Mouse (Mus musculus) 3134 (cell line): ENCODE data around the gene Rcor3.

ENCODE experiments used
- DNase-seq: peaks from one replicate; pipeline ENCODE4 v3.0.0-alpha.2; 2011; ENCODE audit warnings: low spot score; ENCODE audit not compliant: insufficient read length; ENCODE audit errors: extremely low read depth

Gene Rcor3

DNA sequence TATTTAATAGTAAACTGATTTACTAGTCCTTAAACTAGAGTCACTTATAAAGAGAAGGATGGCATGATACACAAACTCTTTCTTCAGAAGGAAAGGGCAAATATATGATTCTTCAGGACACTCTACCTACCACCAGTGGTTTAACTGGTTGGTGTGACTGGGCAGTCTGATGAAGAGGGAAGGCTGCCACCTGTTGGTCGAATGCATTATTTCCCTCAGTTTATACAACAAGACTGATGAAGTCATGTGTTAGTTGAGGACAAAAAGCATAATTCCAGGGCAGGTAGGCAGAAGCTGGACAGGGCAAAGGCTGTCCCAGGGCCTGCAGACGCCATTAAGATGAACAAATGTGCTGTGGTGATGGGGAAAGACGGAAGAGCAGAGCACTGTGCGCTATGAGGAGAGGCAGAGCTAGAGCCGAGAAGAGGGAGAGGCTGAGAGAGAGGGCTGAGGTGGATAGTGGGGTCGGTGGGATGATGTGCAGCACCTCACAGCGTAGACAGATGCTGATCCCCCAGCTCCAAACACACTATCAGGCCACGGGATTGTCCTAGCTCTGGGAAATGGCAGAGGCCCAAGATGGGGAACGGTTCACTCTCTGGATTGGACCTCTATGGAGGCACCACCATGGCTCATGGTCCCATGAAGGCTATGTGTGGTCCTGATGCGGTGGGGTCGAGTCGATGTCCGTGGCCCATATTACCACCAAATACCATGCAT, 43.3 kb downstream of the Rcor3 start:
- DNase-seq = peak; percentile 40

DNA sequence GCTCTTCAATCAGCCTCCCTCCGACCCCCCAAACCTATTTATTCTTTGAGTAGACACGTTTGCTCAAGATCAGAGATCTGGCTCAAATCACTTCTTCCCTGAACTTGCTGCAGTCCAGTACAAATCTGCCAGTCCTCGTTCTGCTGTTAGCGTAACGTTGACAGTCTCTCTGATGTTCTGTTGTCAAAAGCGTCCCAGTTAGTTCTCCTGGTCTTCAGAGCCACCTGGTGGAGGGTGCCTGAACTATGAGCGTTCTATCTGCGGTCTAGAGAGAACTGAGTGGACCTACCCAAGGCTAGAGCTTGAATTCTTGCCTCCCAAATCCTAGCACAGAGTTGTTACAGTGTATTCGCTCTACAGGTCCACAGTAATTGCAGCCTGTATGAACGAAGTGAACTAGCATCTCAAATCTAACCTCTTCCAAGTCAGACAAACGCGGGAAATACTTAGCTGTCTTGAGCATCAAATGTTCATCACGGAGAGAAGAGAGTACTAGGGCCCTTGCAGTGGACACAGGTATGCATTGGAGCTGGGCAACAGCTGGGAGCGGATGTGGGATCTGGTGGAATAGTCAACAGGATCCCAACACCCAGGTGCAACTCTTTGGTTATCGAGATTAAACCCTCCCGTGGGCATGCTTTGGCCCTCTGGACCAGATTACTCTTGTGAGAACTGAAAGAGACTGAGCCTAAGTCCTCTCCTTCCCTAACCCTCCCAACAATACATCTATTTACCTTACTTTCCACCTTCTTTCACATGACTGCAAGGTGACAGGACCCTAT, 44.8 kb downstream of the Rcor3 start:
- DNase-seq = peak; percentile 59

DNA sequence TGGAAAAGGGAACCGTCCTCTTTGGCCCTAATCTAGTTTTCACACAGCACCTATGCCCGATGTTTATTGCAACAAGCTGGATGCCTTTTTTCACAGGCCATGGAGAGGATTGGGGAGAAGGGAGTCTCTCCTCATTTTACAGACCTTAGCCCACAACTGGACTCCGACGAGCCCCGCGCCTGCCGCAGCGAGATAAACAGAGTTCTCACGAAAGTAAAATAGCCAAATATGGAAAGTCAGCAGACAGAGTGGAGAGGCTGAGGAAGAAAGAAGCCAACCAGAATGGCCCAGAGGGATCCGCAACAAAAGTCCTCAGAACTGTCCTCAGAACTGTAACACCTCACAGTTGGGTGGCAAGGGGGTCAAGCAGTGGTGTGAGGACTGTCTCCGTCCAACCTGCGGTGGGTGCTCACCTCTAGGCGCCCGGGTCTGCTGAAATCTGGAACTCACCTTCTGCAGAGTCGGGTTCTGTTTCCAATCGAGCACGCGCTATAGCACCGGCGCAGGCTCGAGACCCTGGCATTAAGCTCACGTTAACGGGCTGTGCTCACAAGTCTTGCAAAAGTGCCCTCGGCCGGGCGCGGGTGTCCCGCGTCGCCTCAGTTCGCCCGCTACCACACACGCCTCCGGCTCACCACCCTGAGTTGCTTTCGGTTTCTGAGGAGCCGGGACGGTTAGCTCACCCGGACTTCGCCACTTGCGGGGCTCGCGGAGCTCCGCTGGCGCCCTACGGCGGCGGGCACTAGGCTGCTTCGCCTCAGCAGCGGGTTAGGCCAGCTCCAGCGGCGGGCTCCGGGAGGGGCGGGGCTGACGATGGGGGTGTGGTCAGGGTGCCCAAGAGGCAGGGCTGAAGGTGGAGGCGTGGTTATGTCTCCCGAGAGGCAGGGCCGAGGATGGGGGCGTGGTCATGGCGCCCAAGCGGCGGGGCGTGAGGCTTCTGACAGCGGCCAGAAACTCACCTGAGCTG, 45.8 kb downstream of the Rcor3 start, which contains the start of gene Traf5:
Gene Traf5, minus strand, starts transcription at position 754 of the 967 bp plus-strand sequence.
- DNase-seq = peak; percentile 97

- DNase-seq = no peak
Measured at GRCm38 (mm10) chr1:192090689-192091567, 46.9 kb downstream of the Rcor3 start.

DNA sequence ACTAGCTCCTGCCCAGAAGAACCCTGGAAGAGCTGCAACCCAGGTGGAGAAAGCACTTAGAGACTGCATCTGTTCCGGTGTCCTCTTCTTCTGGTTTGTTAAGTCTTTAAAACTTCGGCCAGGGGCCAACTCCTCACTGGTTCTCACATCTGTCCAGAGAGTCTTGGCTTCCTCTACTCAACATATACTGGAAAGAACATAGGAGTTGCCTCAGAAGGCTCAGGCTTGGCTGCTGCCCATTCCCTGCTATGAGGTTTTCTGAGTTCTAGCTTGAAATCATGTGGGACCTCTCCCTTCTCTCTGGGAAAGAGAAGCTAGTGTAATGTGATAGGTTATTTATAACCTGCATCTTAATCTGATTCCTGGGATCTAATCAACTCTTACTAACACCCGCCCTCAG, 47.6 kb downstream of the Rcor3 start:
- DNase-seq = no peak

GRCm38 (mm10) chr1:192089208-192090166, 48.4 kb downstream of the Rcor3 start:
- DNase-seq = no peak

DNA sequence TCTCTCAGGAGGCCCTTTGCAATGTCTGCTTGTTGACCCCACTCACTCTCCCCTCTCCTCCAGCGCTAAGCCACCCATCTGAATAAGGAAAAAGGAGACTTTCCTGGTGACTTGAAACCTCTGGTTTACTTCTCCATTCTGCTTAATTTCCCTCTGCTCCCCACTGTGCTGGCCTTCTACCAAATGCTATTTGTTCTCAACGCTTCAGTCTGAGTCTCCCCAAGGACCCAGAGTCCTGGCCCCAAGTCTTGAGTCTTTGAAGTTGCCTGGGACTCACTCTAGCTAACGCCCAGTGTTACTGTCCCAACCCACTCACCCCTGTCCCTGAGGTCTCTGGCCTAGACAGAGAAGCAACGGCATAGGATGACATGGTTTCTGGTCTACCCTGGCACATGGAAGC, 49.9 kb downstream of the Rcor3 start:
- DNase-seq = no peak

DNA sequence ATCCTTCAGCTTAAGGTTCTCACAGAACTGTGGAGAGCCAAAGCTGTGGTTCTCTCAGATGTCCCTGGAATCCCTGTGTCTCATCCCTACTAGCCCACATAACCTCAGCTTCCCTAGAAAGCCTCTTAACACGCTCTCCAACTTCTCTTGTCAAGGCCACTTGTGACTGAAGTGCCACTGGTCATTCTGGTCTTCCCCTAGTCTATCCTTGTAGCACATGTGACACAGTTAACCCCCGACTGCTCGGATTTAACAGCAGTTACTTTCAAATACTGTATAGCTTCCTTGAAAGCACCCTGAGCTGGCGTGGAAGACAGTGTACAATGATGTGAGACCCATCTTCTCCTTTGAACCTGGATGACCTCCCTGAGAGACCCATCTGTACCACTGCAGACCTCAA, 50.8 kb downstream of the Rcor3 start:
- DNase-seq = no peak

- no peak for DNase-seq
Measured at GRCm38 (mm10) chr1:192086279-192087037, 51.4 kb downstream of the Rcor3 start.

DNA sequence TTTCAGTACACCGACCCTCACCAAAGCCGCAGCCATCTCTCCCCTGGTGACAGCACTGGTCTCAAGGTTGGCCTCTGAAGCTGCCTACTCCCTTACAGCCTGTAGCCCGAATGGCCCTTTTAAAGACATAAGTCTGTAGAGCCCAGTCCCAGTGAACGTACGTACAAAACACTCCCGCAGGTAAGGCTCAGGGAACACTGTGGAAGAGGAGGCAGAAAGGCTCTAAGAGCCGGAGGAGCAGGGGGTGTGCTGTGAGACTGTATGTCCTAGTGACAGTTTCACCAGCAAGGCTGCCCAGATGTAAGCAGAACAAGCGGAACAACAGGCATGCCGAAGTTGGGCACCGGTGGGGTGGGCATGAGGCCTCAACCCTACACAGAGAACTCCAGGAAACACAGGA, 52.6 kb downstream of the Rcor3 start:
- no peak for DNase-seq

GRCm38 (mm10) chr1:192082646-192083045, 55.2 kb downstream of the Rcor3 start:
- DNase-seq = no peak

GRCm38 (mm10) chr1:192081129-192081528, 56.7 kb downstream of the Rcor3 start:
- DNase-seq = no peak

DNA sequence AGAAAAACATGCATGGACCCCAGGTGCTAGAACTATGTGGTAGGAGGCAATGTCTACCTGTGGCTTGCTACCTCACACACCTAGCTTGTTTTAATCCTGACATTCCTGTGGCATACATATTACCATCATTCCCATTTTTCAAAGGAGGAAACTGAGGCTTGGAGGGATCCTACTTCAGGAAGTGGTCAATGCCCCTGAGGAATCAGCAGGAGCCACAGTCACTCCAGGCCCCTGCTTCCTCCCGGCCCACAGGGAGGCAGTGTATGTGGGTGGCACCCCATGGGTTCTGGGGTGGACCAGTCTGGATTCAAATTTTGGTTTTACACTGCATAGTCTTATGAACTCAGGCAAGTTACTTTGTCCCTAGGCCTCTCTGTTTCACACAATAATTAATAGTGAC, 58.7 kb downstream of the Rcor3 start:
- DNase-seq = no peak

- DNase-seq = no peak
Measured at GRCm38 (mm10) chr1:192078406-192078805, 59.5 kb downstream of the Rcor3 start.

DNA sequence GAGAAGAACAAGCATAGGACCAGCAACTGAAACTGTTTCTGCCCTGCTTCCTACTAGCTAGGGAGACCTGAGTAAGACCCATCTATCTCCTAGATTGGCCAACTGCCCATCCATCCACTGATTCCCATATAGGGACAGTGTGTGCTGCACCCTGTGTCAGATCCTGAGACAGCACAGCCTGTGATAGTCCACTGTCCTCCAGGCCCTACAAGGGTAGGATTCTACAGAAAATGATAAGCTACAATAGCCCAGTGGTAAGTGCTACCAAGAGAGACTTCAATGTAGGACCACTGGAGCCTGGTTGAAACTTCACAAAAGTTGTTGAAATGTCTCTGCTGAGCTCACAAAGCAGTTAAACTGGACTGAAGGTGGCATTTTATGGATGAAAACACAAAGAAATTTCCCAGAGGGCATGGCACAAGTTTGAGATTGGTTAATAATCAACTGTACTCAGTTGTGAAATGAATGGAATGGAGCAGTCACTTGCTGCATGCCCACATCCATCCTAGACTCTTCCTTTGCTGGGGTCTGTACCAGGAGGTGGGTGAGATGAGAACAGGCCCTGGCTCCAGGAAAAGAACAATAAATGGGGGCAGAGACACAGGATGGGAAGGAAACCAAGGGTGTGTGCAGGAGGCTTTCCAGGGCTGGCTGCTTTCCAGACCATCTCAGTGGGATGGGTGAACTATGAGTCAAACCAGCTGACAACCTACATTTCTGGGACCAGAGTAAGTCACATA, 60.9 kb downstream of the Rcor3 start:
- peak; percentile 56 for DNase-seq

DNA sequence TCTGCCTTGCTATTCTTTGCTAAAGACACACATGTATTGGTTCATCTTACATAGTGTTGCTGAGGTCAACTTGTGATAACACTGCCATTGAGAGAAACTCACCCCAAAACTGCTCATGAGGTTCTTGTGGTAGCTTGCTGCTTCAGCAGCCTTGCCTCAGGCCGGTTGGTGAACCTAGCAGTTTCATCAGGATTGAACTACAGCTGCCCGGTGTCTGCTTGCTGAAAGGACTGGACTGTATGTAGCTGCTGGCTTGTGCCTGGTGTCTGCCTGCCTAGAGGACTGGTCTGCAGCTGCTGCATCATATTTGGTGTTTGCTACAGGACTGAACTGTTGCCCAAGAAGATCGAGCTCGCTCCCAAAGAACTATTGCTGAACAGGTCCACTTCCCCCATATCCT, 61.8 kb downstream of the Rcor3 start:
- DNase-seq = no peak

DNA sequence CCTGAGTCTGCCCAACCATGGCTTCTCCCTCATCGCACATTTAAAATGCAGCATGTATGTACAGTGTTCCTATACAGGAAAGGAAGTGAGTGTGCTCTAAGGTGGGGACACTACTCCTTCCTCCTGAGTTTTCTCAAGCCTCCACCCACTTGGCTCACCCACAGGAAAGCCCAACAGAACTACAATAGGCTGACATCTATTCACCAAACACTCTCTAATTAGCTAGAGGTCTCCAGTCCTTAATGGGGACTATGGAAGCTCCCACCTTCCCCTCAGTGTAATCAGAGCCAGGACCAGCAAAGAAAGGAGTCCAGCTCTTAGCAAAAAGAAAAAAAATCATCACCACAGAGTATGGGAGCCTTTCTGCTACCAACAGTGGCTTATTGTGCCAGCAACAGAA, 63.0 kb downstream of the Rcor3 start:
- DNase-seq = no peak
